Comparison of ENCODE assay signal across 11 mouse cellular contexts in the genomic region with DNA sequence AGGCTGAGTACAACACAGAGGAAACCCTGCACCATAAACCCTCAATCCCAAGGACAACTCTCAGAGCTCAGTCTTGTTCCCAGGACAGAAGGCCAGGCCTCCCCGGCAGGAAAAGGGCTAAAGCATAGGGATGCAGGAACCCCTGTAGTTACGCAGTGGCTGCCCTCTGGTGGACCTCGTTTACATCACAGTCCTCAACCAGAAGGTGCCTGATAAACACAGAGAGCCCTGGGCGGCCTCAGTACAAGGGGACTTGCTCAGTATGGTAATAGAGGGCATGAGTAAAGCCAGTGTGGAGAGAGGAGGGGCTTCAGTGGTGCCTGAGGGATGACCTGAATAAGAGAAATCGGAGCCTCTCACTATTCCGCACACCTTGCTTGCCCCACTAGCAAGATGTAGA. TPM values are rescaled to one million over a fixed set of nuclear protein-coding genes. Genes with fewer than 3 reads are reported as not detected.
DNase-seq lines count a peak whose midpoint lies in the region; ATAC-seq and TF ChIP-seq lines count a peak whose summit lies in the region.
"Had no signal": no experiment of that assay in that cellular context is flagged by ENCODE, and none has a peak within 500 bp of the region (broad histone marks: within the 10 kb centered on the region; RNA-seq: fewer than 3 reads in every experiment).

No protein-coding gene starts in this region.

- H3K4me1 ChIP-seq in lung, postnatal 0 days (ENCODE audit: insufficient read depth, low read depth, low read length) = no peaks in the 10 kb centered on the region
- H3K4me1 ChIP-seq in forebrain, embryonic 16.5 days (replicated peaks; ENCODE audit: control insufficient read depth, insufficient read depth, low read length) = no peaks in the 10 kb centered on the region
- H3K4me1 ChIP-seq in neural tube, embryonic 11.5 days (ENCODE audit: control insufficient read depth, insufficient read depth, low read length) = no peaks in the 10 kb centered on the region

- peaks cover 27% of the 10 kb centered on the region; the same call in 1 of the 2 replicates for H3K36me3 ChIP-seq in lung, postnatal 0 days (ENCODE audit: insufficient read depth, low read length)
- peaks cover 59% of the 10 kb centered on the region for H3K36me3 ChIP-seq in forebrain, embryonic 16.5 days (ENCODE audit: control insufficient read depth, insufficient read depth)
- H3K36me3 ChIP-seq in neural tube, embryonic 11.5 days (ENCODE audit: control insufficient read depth, insufficient read depth, low read length) = peaks cover 8% of the 10 kb centered on the region

- 49% methylated on average over 6 of the region's 6 CpGs for WGBS in lung, postnatal 0 days
- WGBS in forebrain, embryonic 16.5 days = 39% methylated on average over 6 of the region's 6 CpGs
- 46% methylated on average over 6 of the region's 6 CpGs for WGBS in neural tube, embryonic 11.5 days

- no peak for DNase-seq in frontal cortex, postnatal 14 days (ENCODE audit: low spot score in 2 of 2)
- DNase-seq in lung, postnatal 0 days (ENCODE audit: low spot score) = no peak
- DNase-seq in lung, postnatal 14 days = no peak
- peak; percentile 31 for DNase-seq in neural tube, embryonic 11.5 days (ENCODE audit: low spot score)
- no peak for DNase-seq in cerebellum, postnatal 4 days (ENCODE audit: low spot score in 2 of 2)
- no peak for DNase-seq in B cell, adult 2 months
- DNase-seq: cerebellum, adult 11-12 months; gastrocnemius, postnatal 10 days; spleen, adult 18-20 months had no signal

- H3K9me3 ChIP-seq in lung, postnatal 0 days (ENCODE audit: low read length) = no peaks in the 10 kb centered on the region
- no peaks in the 10 kb centered on the region for H3K9me3 ChIP-seq in forebrain, embryonic 16.5 days (ENCODE audit: control insufficient read depth, low read length)
- no peaks in the 10 kb centered on the region for H3K9me3 ChIP-seq in neural tube, embryonic 11.5 days (ENCODE audit: control insufficient read depth, low read length)

- peak; percentile 71 for ATAC-seq in frontal cortex, adult (ENCODE audit: low TSS enrichment)
- no peak for ATAC-seq in lung, postnatal 0 days
- ATAC-seq in forebrain, embryonic 16.5 days = peak; percentile 33; the same call in 1 of the 2 replicates
- peak; percentile 35; the same call in 1 of the 2 replicates for ATAC-seq in neural tube, embryonic 11.5 days (ENCODE audit: insufficient read depth, low FRiP score, low TSS enrichment)

- peak; percentile 54 for TF ChIP-seq CTCF in lung, postnatal 0 days (IDR thresholded peaks at IDR 0.05)

- H3K9ac ChIP-seq in lung, postnatal 0 days (replicated peaks; ENCODE audit: low read depth) = no peak overlapping the region
- H3K9ac ChIP-seq in forebrain, embryonic 16.5 days (replicated peaks; ENCODE audit: low read depth, low read length) = no peak overlapping the region
- no peak overlapping the region for H3K9ac ChIP-seq in neural tube, embryonic 11.5 days (ENCODE audit: low read length)

- H3K27me3 ChIP-seq in lung, postnatal 0 days (replicated peaks; ENCODE audit: insufficient read depth, low read length) = no peaks in the 10 kb centered on the region
- H3K27me3 ChIP-seq in forebrain, embryonic 16.5 days (replicated peaks; ENCODE audit: control insufficient read depth, insufficient read depth, low read length) = no peaks in the 10 kb centered on the region
- no peaks in the 10 kb centered on the region for H3K27me3 ChIP-seq in neural tube, embryonic 11.5 days (ENCODE audit: control insufficient read depth, insufficient read depth, low read length)

- no peak for TF ChIP-seq EP300 in lung, postnatal 0 days (IDR thresholded peaks at IDR 0.05)

- no peak overlapping the region for H3K4me3 ChIP-seq in lung, postnatal 0 days (ENCODE audit: low read depth, low read length)
- H3K4me3 ChIP-seq in forebrain, embryonic 16.5 days (replicated peaks; ENCODE audit: low read length) = no peak overlapping the region
- H3K4me3 ChIP-seq in neural tube, embryonic 11.5 days (ENCODE audit: low read depth, low read length) = no peak overlapping the region

- H3K4me2 ChIP-seq in lung, postnatal 0 days (replicated peaks; ENCODE audit: low read depth, low read length) = no peak overlapping the region
- H3K4me2 ChIP-seq in forebrain, embryonic 16.5 days (ENCODE audit: low read length) = no peak overlapping the region
- H3K4me2 ChIP-seq in neural tube, embryonic 11.5 days (ENCODE audit: low read depth) = no peak overlapping the region

- H3K27ac ChIP-seq in lung, postnatal 0 days (ENCODE audit: low read length) = no peak overlapping the region
- no peak overlapping the region for H3K27ac ChIP-seq in forebrain, embryonic 16.5 days (ENCODE audit: low read length)
- H3K27ac ChIP-seq in neural tube, embryonic 11.5 days (ENCODE audit: low read depth, low read length) = no peak overlapping the region

RNA-seq across cellular contexts. Expression of a gene that starts 13.8 kb away (rescaled TPM):
- 16.8 and 17.7 TPM in 2 replicates for polyA plus RNA-seq in lung, postnatal 0 days (2015; fragmentation: Nextera tagmentation; extraction: Ambion mirVana)
- polyA plus RNA-seq in forebrain, embryonic 16.5 days (2015; fragmentation: Nextera tagmentation; extraction: Ambion mirVana) = 51.7 and 54.3 TPM in 2 replicates
- 34.4 and 36.4 TPM in 2 replicates for polyA plus RNA-seq in neural tube, embryonic 11.5 days (2014; fragmentation: Nextera tagmentation; extraction: Ambion mirVana)

RNA-seq across cellular contexts. Expression of a gene that starts 16.1 kb away (rescaled TPM):
- polyA plus RNA-seq in lung, postnatal 0 days (2015; fragmentation: Nextera tagmentation; extraction: Ambion mirVana) = 29.2 and 33.2 TPM in 2 replicates
- 36.0 and 36.3 TPM in 2 replicates for polyA plus RNA-seq in forebrain, embryonic 16.5 days (2015; fragmentation: Nextera tagmentation; extraction: Ambion mirVana)
- polyA plus RNA-seq in neural tube, embryonic 11.5 days (2014; fragmentation: Nextera tagmentation; extraction: Ambion mirVana) = 30.8 and 35.3 TPM in 2 replicates

RNA-seq across cellular contexts. Expression of a gene that starts 58.4 kb away (rescaled TPM):
- polyA plus RNA-seq in lung, postnatal 0 days (2015; fragmentation: Nextera tagmentation; extraction: Ambion mirVana) = not detected in 2 replicates
- polyA plus RNA-seq in forebrain, embryonic 16.5 days (2015; fragmentation: Nextera tagmentation; extraction: Ambion mirVana) = not detected in 2 replicates
- not detected in 2 replicates for polyA plus RNA-seq in neural tube, embryonic 11.5 days (2014; fragmentation: Nextera tagmentation; extraction: Ambion mirVana)
